Mouse (Mus musculus) urinary bladder, postnatal 25 days (tissue): ENCODE measurements around the gene Gpr173.
"Not testable (repeated sequence)": the region's sequence is repeated elsewhere in the genome, so short reads cannot be mapped to it uniquely, and the experiment has no call there.

ENCODE experiments used
- DNase-seq: peaks from one replicate; pipeline ENCODE4 v3.0.0; 2022; ENCODE audit warnings: low spot score

Gene Gpr173

DNA sequence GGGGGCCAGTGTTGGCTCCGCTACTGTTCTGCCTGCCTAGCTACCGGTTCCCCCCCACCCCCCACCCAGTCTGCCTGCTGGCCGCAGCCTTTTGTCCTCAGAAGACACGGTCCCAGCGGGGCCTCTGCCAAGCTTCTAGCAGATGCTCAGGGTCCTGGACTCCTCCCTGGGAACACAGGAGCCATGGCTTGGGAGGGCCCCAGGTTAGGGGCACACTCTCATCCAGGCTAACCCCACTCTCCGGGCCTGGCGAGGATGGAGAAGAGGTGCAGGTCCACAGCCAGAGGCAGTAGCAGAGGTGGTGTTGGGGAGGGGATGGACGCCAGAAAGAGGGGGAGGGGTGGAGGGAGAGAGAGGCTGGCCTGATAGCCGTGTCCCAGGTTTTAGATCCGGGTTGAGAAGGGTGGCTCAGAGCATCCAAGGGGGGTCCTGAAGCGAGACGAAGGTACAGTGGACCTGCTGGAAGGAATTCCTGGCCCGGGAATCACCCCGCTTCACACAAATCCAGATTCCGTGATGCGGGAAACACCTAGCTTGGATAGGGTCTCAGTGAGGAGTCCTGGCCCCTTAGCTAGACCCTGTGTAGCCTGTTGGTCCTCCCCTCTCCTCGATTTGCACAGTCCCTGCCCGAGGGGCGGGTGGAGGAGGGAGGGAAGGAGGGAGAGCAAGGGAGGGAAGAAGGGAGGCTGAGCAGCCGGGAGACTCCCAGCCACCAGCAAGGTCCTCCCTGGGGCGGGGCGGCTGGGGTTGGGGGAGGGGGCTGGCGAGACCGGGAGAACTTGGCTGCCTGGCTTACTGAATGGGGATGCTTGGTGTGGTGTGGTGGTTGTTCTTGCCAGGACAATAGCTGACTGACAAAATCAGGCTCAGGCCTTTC, at the start of gene Gpr173:
Gene Gpr173, minus strand, starts transcription at position 308 of the 877 bp plus-strand sequence.
- peak; percentile 9 for DNase-seq

DNA sequence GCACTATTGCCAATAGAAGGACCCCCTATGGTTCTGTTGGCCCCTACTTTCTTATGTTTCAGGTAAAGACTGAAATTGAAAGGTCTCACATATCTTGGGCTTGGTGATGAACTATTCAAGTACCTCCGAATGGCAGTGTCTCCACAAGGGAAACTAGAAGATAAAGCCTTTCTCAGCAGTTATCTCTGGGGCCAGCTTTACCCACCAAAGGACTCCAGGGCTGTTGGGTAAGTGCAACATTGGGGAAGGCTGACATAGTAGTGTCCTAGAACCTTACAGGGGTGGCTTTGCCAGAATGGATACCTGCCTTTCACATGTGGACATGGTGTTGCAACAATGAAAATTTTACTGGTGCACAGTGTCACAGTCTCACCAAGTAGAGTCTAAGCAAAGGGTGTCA, 34.7 kb upstream of the Gpr173 start:
- DNase-seq, result no peak

DNA sequence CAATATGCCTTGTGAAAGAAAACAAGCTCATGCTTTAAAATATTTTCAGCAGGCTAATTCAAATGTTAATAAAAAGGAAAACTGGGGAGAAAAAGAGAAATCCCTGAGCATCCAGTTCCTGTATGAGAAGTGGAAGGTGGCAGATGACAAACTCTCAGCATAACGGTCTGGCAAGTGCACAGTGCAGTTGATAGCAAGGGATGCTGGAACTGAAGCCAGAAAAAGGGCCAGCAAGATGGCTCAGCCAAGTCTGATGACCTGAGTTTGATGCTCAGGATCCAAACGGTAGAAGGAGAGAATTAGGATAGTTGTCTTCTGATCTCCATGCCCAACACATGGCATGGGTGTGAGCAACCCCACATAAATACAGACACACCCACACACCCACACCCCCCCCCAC, 31.6 kb upstream of the Gpr173 start:
- DNase-seq, result no peak

DNA sequence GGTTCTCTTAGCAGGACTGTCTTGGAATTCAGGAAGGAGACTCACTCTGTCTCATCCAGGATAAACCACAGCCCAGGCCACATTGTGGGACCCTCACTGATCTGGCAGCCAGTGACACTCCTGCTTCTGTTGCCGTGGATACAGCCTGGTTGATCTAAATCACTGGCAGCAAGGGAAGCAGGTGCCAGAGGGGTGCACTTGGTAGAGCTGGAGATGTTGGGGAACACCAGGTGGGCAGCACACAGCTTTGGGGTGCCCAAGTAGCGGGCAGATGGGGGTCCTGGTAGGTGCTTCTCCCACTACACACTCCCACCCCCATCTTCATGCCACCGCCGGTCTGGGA, 479 bp downstream of the Gpr173 start:
- no peak for DNase-seq

DNA sequence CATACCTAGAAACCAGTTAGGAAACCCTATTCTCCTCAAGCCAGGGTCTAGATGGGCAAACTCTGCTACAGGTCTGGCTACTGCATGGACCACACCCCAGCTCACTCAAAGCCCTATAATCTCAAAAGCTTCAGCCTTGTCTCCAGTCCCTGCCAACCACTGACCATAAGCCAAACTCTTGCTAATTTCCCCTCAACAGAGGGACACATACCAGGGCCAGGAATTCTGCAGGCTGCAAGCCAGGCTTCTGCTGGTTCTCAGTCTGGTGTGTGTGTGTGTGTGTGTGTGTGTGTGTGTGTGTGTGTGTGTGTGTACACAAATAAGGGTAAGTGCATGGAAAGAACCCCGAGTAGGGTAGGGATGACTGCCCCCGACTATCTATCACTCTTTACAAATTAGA, 2.1 kb downstream of the Gpr173 start:
- no peak for DNase-seq

DNA sequence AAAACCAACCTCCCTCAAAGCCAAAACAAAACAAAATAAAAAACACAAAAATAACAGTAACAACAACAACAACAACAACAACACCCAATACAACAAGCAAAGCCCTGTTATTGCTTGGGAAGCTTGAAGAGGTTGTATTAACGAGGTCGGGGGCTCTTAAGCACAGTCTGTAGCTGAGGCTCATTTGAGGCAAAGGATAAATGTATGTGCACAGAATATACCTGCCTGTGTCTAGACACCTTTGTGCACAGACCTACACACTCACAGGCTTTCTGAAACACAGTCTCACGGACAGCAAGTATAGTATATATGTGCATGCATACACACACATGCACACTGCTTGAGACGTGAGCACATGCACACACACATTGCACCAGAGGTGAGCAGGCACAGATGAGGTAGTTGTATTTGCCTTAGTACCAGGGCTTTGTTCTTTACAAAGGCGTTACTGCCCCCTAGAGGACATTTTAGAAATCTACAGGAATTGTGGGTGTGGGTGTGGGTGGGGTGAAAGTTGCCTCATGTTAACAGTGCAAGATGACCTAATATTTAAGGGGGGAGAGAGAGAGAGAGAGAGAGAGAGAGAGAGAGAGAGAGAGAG, 15.9 kb downstream of the Gpr173 start:
- DNase-seq, result no peak

DNA sequence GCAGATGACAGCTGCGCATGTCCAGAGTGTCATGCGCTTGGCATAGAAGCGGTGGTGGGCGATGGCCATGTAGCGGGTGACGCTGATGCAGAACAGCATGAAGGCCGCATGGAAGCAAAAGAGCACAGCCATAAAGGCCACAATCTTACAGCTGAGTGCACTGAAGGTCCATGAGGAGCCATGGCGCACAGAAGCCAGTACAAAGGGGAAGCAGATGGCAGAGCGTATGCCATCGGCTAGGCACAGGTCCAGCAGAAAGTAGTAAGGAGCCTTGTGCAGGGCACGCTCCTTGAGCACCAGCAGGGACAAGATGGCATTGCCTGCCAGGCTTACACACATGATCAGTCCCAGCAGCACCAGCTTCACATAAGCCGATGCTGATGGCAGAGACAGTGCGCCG, 21.5 kb downstream of the Gpr173 start:
- DNase-seq, result no peak

DNA sequence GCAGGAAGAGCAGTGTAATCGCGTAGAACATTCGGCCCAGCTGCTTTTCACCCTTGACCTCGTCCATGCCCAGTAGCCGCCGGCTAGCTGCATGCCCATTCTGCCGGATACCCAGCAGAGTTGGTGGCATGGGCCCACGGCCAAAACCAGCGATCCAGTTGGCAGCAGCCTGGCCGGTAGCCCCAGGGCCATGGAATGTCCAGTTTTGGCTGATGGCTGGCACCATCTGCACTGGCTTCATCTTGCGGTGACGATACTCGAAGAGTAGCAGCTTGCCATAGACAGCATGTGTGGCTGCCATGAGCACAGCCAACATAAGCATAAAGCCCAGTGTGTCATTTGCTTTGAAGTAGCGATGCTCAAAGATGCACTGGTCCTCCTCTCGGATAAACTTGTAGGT, 21.9 kb downstream of the Gpr173 start:
- DNase-seq, result no peak

DNA sequence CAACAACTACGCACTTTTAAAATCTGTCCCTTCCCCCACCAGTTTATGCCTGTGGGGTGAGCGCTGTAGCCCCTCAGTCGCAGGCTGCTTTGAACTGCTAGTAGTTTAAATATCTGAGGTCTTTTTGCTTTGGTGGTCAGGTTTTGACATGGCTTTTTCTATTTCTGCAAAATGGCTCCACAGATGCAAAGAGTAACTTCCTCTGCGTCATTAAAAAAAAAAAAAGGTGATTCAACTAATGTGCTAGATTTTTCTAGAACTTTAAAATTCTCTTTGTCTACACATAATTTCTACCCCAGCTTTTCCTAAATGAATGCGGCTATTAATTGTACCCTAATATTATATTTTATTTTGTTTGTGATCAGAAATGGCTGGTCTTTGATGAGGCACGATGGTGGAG, 25.6 kb downstream of the Gpr173 start:
- no peak for DNase-seq

DNA sequence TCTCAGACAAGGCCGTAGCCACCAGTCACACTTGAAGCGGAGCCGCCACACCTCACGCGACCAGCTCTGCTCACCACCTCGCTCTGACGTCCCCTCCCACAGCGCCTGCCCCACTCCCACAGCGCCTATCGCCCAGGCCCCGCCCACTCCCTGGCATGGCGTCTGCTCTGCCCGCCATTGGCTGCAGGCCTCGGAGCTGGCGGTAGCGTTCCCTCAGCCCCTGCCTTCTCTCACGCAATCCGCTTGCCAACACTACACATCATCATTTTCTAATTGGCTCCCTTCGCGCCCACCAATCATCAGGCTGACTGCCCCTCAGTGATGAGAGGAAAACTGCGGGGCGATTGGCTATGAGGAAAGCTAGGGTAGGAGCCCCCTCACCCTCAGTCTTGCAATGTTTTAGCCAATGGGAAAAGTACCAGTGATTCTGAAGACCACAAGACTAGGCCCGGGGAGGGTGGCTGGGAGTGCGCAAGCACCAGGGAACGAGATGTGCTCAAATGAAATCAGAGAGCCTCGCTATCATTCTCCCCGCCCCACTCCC, 26.1 kb downstream of the Gpr173 start, which contains the start of gene Tspyl2:
Gene Tspyl2, minus strand, starts transcription at position 68 of the 544 bp plus-strand sequence.
- peak; percentile 79 for DNase-seq

DNA sequence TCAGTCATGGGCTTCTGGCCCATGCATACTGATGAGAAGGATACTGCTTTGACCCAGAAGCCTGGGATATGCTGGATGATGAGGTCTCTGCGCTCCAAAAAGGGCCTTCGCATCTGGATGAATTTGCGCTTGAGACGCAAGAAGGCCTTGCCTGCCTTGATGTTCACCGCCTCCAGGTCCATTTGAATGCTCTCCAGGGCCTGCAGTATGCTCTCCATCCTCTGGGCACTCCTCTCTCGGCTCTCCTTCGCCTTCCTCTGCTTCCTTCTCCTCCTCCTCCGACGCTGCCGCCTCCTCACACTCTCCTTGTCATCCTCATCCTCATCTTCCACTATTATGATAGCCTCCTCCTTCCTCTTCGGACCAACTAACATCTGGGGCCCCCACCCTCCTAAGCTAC, 27.0 kb downstream of the Gpr173 start:
- DNase-seq, result no peak

DNA sequence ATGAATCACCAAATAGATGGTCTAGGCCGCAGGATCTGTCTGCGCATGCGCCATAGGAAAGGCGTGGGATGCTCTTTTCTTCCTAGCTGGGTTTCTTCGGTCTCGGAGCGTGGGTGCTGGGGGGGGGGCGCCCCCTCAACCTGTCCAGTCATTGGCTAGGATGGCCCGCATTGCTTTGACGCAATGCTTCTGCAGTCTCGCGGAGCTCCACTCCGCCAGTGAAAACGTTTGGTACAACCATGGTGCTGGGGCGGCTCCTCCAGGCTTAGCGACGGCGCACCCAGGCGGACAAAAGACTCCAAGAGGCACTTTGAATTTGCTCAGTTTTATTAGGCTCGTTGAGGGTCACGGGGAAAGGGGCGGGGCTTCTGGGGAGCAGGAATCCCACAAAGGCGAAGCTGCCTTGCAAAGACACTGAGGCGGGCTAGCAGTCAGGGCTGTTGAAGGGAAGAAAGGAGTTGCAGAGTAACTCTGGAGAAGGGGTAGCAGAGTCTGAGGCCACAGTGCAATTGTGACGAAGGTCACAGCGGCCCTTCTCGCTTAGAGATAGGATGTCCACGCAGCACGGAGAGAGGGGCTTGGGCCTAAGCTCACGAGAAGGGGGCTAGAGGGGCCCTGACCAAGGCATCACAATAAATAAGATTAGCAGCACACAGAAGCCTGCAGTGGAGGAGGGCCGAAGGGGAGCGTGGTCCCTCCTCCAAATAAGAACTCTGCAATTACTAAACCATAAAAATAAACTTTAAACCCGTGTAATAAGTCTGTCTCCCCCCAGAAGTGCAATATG, 31.8 kb downstream of the Gpr173 start:
- peak; percentile 77 for DNase-seq

DNA sequence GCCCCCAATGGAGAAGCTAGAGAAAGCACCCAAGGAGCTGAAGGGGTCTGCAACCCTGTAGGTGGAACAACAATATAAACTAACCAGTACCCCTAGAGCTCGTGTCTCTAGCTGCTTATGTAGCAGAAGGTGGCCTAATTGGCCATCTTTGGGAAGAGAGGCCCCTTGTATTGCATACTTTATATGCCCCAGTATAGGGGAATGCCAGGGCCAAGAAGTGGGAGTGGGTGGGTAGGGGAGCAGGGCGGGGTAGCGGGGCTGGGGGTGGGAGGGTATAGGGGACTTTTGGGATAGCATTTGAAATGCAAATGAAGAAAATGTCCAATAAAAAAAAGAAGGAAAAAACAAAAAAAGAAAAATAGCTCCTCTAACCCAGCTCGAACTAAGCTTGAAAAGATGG, 32.4 kb downstream of the Gpr173 start:
- DNase-seq, result not testable (repeated sequence)

DNA sequence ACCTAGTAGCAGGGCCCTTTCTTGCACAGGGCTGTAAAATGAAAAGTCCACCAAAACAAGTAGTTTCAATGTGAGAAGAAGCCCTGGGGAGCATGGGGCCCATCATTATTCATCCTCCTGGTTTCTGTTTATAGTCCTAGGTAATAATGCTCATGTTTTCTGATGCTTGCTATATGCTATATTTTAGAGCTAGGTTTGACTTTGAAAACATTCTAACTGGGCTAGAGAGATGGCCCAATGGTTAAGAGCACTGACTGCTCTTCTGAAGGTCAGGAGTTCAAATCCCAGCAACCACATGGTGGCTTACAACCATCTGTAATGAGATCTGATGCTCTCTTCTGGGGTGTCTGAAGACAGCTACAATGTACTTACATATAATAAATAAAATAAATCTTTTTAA, 39.1 kb downstream of the Gpr173 start:
- DNase-seq, result not testable (repeated sequence)

DNA sequence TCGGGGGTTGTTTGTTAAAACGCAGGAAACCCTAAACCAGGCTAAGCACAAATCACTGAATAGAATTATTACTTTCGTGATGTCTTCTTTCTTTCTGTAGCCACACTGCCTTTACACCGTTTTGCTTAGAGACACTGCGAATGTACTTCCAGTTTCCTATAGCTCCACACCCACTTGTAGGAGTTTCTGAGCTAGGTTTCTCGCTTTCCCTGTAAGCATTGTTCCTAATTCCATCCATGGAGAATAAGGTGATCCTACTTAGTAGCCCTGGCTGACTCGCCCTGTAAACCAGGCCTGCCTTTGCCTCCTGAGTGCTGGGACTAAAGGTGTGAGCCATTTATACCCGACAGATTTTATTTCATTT, 40.8 kb downstream of the Gpr173 start:
- no peak for DNase-seq

DNA sequence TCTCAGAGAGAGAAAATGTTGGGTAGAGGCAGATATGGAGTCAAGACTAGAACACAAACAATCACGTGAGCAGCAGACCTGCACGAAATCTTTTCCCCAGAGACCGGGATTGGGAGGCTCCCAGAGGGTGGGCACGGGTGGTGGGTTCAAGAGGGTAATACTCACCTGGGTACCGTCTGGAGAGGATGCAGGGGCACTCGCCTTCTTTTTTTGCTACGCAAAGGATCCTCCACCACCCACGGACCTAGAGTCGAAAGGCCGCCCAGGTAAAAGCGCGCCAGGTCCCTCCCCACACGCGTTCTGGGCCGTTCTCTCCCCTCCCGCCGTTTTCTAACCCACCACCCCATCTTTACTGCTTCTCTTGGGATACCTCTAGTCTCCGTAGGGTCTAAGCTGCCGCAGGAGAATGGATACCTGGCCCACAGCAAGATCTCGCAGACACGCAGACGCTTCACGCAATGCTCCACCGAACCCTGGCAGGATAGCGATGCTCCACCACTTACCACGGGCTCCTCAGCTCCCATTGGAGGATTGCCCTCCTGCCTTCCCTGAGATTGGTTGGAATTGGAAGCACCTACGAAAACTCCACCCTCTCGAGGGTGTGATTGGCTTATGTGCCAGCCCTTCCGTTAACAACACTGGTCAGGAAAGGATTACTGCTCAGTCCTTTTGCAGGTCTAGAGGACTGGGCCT, 41.4 kb downstream of the Gpr173 start, which contains the start of gene Kantr:
Gene Kantr, minus strand, starts transcription at position 500 of the 693 bp plus-strand sequence.
- peak; percentile 46 for DNase-seq

DNA sequence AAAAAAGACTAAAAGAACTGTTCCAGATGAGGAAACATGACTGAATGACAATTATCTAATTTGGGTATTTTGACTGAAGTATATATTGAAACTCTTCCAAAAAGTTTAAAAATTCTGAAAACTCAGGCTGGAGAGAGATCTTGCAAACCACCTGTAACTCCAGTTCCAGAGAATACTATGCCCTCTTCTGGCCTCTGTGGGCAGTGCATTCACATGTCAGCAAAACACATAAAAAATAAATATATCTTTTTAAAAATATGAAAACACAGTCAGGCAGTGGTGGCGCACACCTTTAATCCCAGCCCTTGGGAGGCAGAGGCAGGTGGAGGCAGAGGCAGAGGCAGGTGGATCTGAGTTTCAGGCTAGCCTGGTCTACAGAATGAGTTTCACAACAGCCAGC, 44.9 kb downstream of the Gpr173 start:
- no peak for DNase-seq

DNA sequence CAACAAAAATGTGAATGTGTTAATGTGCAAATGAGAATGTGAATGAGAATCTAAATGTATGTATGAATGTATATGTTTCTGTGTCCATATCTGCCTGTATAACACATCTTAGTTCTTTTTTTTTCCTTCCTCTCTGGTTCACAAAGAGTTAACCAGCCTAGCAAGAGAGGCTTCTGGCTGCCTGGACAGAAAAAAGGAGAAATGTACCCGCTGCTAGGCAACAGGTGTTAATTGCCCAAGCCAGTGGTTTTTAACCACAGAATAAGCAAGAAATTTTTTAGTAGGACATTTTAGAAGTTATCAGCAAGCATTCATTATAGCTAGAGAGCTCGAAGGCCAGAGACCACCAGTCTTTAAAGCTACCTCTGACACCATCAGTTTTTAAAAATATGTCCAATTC, 45.7 kb downstream of the Gpr173 start:
- DNase-seq, result no peak

DNA sequence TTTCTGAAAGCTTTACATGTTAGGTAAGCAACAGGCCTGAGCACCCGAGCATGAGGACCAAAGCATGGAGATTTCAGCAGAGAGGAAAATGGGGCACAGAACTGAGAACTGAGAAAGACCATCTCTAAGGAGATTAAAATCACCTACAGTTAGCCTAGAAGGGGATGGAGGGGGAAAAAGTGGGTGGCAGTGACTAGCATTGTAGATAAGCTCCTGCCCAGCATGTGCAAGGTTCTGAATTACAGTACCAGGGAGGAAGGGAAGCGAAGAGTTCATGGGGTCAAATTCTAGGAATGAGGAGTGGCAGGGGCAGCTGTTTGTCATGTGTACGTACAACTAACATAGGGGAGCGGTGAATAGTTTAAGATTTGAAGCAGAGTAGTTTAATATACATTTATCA, 48.0 kb downstream of the Gpr173 start:
- no peak for DNase-seq

DNA sequence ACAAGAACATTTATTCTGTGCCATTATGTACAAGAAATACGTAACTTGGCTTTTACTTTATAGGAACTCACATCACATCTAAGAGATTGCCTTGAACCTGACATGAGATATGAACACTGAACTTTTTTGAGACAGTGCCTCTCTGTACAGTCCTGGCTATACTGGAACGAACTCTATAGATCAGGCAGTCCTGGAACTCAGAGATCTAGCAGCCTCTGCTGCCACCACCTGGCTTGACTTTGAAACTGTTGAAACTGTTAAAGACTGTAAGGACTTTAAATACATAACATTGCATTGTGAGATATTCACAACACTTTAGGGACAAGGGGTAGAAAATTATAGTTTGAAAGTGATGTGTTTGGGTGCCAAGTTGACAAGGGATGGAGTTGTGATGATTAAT, 60.6 kb downstream of the Gpr173 start:
- peak; percentile 9 for DNase-seq

DNA sequence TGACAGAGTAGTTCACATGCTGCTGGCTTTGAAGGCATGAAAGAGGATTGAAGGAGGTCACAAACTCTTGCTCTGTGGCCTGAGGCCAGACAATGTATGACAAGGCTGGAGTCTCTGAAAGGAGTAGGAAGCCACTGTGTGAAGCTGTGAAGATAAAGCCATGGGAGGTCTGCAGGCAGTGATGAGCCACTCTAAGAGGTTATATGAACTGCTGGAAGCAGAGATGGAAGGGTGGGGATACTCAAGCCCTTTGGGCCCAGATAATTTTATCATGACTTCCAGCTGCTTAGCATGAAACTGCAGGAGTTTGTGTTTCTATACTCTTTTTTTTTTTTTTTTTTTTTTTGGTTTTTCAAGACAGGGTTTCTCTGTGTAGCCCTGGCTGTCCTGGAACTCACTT, 61.1 kb downstream of the Gpr173 start:
- DNase-seq, result no peak

DNA sequence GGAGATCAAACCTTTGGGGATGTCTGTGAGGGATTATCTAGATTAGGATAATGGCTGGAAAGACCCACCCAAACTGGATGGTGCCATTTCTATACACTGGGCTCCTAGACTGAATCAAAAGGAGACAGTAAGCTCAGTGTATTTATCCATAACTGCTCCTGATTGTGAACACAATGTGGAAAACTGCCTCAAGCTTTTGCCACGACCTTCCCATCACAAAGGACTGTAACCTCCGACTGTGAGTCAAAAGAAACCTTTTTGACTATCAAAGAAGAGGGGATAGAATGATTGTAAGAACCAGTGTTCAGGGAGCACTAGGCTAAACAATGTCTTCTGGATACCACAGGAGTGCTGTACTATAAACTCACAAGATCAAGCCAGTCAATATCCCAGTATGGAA, 62.3 kb downstream of the Gpr173 start:
- DNase-seq, result no peak
